Mouse (Mus musculus) testis, postnatal 10 days (tissue): ENCODE measurements at regions not wholly inside any gene's neighbourhood (a gene's known extent, or its start where the extent isn't known, plus 50 kb on each side); places are given as distances from the start of the nearest gene placed in this dataset.

Experiments
- DNase-seq: peaks from one replicate; pipeline ENCODE4 v3.0.0; 2021; ENCODE audit warnings: low spot score

DNA sequence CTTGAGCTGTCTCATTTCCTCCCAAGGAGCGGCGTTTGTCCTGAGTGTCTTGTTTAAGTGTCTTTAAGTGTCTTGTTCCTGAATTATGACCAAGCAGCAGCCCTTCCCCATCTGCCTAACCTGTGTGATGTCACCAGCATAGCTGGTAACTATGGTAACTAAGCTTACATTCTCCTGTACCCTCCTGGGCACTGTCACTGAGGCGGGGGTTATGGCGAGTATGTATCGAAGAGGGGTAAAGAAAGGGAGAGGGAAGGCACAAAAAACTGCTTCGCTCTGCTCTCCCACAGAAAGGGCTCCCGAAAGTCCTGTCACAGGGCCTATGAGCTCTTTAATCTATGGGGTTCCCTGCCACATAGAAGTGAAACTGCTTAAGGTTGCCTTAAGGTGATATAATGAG, 89.6 kb downstream of the Ppp4r2 start:
- DNase-seq, result no peak

DNA sequence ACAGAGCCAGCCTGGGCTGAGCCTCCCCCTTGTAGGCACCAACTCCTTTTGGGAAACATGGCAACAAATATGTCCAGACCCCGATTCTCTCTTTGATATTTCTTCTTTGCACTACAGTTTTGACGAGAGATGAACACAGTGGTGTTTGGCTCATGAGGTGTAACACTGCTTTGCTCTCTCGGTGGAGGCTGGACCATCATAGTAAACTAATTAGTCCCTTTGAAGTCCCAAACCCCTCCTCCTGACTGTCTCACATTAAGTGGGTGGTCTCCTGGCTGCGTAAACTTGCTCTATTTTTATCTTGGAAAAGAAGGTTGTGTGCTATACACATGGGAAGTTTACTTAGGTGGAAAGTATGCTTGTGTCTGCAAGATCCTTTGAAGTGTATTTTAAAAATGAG, 90.3 kb downstream of the Ppp4r2 start:
- no peak for DNase-seq

DNA sequence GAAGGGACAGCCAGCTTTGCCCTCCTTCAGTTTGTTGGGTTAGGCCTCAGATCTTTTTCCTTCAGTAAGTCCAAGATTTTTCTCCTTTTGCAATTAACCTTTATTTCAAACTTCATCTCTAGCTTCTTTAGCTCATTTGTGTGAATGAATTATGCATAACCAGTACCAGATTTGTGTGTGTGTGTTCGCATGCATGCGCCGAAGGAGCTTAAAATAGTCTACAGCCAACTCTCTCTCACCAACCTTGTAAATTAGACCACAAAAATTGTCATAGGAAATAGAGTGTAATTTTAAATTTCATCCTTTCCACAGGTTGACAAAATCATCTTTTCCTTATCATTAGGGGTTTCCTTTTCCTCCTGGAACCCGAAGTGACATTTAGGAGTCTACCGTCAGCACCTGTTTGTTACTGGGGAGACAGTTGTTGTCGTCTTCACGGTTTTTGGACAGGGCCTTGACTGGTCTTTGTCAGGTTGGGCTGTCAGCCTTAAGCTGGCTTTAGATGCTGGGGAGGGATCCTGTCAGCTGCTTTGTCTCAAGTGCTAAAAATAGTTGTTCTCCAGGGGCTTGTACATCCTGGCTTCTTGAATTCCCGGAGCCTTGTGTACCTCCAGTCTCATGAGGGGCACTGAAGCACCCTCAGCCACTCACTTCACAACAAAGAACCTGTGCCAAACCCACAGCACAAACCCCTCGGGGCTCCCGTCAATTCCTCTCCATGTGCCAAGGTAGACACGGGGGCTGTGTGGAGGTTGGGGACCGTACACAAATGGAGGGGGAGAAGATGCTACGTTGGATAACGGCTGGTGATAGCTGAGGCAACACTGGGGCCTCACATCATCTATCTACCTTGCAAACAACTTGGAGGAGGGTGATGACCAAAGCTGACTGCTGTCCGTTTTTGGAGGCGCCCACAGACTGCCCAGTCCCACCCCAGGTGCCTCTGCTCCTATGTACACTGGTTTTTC, 95.7 kb downstream of the Ppp4r2 start:
- no peak for DNase-seq

DNA sequence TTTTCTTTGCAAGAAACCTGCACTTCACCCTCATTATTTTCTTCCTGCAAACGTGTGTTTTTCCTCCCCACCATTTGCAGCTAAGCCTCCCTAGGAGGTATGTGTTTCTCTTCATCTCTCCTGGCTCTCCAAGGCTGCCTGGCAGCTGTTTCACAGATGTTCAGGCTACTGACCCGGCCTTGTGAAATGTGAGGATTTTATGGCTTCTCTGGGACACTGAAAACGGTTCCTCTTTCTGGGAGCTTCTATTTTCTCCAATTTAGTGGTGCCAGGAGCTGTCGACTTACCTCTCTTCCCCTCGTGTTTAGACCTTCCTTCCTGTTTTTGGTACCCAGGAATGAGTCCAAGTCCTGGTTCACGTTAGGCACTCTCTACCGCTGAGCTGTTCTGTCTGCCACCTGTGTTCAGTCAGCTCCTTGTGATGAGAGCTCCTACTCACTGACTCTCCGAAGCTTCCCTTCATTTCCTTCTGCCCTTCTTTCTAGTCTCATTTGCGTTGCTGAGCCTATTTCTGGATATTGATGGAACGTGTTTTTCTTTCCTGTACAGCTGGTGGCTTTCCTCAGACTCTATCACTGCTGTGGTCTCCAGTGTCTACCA, 96.4 kb downstream of the Ppp4r2 start:
- DNase-seq, result no peak

DNA sequence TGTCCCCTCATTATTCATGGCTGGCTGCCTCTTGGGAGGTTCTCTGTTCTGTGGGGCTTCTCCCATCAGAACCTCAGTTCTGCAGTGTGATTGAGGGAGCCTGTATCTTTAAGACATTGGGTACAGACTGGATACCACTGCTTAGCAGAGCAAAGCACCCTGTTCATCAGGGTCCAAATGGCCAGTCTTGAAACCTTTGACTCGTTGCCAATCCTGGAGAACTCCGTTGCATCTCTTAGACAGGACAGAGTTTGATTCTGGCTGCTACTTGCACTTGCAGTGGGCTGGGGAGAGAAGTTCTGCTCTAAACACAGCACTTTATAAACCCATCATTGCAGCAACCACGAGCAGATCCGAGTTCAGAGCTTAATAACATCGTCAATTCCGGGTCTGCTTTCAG, 97.3 kb downstream of the Ppp4r2 start:
- no peak for DNase-seq

DNA sequence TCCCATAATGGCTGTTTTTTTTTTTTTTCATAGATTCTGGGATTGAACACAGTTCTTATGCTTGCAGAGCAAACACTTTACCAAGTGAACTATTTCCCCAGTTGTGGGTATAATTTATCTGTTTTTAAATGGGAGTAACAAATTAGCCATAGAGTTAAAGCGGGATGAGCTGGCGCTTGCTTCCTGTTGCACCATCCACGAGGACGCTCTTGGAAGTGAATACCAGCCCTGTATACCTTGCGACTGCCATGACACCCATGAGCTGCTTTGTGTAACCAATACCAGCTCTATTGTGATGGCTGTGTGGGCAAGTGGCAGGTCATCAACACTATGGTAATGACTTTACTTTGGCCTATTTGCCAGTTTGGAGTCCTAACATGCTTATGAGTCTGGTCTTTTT, 101.0 kb downstream of the Ppp4r2 start:
- no peak for DNase-seq

DNA sequence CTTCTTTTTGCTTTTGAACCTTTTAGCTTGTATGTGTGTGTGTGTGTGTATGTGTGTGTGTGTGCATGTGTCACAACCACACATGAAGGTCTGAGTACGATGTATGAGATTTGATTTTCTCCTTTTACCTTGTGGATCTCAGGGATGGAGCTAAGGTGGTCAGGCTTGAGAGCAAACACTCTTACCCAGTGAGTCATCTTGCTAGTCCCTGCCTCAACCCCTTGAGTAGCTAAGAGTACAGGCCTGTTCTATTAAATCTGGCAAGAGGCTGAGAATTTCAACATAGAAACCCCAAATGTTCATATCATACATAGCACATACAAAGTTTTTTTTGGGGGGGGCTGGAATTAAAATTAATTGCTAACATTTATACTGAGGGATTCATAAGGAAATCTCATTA, 104.4 kb downstream of the Ppp4r2 start:
- DNase-seq, result no peak

DNA sequence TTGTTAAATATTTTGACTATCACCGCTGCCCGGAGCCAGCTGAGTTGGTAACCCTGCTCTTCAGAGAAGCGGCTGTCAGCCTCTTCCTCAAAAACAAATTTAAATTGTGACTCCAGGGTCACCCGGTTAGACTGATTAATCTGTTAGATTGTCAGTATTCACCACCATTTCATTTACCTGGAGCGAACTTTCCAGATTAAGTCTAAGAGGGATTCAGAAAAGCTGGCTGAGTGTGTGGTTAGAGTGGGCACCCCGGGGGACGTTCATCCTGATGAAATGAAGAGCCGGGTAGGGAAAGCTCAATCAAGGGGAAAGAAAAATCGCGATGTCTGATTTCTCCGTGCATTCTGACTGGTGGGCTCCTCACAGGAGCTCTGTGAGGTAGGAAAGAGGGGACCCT, 105.0 kb downstream of the Ppp4r2 start:
- DNase-seq, result no peak

DNA sequence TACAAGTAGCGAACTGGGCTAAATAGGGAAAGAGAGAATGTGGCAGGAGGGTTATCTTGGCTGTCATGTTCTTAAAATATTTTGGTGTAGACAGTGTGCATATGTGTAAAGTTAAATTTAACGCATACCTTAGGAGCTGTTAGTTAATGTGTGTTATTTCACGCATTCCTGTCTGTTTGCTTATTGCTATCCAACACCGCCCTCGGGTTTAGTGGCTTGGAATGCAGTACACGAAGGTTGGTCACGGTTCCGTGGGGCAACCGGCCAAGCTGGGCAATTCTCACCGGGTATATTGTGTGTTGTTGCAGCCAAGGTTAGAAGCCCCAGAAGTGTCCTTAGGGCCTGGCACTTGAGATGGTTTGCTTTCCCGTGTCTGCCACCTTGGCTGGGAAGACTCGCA, 105.6 kb downstream of the Ppp4r2 start:
- DNase-seq, result no peak

DNA sequence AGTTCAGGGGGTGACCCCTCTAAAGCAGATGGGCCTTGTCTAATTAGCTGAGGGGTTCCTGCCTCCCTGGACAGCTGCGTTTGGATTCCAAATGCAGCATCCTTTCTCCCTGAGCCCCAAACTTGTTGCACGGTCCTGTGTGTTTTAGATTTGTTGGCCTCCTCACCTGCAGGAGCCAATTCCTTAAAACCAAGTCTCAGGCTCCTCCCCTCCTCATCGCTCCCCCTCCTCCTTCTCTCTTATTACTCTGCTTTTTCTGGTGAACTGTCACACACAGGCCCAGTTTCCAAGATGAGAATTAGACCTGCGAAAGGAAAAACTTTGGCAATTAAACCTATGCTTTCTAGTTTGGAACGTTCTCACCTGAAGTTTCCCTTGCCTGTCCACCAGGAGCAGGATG, 106.3 kb downstream of the Ppp4r2 start:
- DNase-seq, result no peak

DNA sequence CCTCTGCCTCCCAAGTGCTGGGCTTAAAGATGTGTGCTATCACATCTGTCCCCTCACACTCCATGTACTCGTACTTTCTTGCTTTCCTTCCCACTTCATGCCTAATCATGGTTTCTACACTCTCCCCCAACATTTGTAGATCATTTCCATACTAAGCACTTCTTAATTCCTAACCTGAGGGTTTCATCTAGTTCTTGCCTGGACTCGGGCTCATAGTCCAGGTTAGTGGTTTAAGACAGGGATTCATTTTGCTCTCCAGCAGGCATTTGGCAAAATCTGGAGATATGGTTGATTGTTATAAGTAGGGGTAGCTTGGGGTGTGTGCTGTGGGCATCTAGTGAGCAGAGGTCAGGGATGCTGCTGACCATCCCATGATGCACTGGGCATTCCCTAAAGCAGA, 108.3 kb downstream of the Ppp4r2 start:
- no peak for DNase-seq

DNA sequence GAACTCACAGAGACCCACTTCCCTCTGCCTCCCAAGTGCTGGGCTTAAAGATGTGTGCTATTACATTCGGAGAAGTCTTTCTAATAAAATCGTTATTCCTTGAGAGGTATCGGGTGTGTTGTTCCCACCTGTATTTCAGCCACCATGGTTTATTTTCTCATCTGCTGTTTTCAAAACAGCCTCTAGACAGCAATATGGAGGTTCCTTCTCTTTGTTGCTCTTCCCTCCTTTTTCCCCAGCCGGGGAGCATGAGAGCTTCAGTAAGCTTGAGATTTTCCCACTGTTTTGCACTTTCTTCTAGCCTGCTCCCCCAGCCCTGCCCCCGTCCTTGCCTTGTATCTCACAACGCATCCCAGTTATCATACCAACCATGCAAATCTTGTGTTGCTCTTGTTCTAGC, 109.5 kb downstream of the Ppp4r2 start:
- no peak for DNase-seq

DNA sequence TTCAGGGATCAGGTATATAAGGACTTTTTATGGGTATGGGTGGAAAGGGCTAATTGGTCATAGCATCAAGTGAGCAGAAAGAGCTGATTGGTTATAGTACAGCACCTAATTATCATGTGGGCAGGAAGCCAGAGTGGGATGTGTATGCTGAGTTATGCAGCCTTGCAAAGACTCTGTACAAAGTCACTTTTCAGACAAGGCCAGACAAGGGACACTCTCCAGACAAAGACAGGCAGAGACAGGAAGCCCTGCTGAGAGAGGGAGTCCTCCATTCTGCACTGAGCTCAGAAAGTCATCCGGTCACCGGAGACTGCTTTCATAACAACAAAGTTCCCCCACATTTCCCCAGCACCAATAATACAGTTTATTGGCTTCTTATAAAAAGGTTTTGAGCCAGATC, 112.4 kb downstream of the Ppp4r2 start:
- no peak for DNase-seq

DNA sequence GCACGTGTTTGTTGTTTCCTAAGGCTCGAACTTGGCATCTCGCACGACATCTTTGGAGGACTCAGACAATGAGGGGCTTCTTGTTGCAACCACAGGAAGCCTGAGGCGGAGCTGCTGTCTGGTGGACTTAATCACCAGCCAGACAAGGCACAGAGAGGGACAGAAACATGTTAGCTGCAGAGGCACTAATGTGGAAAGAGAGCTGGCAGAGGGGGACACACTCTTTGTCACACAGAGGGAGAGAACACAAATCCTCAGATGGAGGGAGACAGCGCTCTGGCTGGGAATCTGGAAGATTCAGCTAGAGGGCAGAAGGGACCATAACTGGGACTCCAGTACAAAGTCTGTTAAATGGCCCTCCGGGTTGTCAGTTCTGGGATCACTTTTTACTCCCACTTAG, 114.9 kb downstream of the Ppp4r2 start:
- DNase-seq, result no peak

DNA sequence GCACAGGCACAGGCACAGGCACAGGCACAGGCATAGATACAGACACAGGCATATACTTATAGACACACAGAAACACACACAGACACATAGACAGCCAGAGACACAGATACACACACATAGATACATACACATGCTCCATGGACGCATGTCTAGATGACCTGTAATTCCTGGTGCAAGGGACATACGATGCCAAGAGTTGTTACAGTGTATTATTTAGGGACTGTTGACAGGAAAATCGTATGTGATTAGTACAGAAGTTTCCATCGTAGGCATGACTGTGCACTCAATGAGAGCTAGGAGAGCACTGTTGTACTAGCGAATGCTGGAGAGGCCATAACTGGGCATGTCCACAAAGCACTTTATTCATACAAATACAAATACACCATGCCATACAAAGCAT, 118.2 kb downstream of the Ppp4r2 start:
- DNase-seq, result no peak

DNA sequence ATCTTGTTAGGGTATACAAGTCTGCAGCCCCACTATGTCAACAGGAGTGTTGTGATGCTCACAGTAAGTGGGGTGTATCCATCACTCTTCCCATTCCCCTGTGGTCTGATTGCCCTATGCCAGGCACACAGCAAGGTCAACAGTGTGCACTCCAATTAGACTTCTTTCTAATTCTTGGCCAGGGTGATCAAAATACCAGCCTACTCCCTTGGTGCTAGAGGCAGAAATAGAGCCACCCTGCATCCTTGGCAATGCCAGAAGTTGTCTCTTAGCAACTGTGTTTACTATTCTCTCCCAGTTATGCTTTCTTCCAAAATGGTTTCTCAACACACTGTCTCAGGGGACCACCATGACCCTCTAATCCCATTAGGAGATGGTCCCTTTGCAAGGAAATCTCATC, 119.0 kb downstream of the Ppp4r2 start:
- no peak for DNase-seq

DNA sequence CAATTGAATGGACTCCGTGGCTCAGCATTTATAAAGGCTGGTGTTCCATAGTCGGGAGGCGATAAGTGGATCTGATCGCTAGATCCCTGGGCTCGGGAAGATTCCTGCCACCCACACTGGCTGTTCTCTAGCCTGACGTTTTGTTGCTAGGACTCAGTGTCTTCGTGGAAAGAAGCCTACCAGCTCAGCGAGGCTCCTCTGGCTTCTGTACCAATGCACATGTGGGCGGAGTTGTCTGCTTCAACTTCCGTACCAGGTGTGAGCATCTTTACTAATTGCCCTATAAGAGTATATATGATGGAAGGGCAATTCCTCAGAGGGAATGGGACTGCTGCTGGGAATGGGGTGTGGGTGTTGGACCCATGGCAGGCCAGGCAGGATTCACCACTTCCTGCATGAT, 121.1 kb downstream of the Ppp4r2 start:
- DNase-seq, result no peak

DNA sequence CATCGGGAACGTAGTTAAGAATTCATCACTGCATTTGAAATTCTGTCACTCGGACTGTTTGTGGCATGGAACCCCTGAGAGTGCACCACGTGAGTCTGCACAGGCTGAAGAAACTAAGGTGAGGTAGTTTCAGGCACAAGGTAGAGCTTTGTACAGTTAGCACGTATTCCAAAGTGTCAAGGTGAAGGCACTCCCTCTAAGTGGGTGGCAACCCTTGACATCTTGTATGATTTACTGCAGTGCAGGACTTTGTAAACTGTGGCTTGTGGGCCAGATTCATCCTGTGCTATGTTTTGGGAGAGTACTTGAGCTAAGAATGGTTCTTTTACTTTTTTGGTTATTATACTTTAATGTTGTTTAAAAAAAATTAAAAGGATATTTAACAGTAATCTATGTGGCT, 133.1 kb downstream of the Ppp4r2 start:
- no peak for DNase-seq

DNA sequence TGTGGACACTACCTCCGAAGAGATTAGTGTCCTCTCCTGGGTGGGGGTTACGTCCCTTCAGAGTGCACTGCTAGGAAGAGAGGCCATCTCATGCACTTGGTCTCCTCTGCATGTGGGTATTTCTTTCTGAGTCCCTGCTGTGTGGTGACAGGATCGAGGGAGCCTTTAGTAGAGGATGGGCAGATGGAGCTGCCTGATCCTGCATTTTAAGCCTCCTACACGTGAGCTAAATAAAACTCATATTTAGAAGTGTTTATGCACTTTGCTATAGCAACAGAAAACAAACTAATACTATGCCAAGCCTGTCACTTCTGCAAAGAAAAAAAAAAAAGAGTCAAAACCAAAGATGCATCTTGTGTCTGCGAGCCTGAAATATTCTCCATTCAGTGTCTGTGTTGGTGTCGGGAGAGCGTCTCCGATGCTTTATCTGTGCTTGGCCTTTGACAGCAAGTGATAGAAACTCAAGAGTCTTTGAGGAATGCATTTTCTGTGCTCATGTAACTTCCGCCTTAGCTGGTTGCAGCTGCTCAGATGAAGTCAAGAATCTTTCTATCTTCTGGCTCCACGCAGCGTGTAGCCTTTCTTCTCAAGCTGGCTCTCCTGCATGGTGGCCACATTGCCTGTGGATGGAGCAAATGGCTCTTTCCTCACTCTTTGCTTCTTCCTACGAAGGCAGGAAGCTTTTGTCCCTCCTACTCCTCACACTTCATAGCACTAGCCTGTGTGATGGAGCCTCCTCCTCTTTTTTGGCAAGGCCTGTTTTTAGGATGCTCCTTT, 134.8 kb downstream of the Ppp4r2 start:
- no peak for DNase-seq

DNA sequence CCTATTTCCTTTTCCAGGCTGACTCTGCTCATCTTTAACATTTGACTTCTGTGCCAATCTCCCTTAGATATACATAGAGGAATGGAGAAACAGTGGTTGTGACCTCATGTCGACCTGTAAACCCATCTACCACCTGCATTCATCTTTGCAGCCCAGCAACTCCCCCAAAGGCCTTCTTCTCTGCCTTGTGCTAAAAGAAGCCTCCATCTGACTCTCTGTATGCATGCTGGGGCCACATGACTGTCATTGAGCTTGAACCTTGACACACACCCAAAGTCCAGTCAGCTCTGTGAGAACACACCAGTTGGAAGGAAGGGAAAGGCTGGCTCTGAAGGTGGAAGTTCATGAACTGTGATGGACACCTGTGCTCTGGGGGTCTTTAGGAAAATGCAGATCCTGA, 135.5 kb downstream of the Ppp4r2 start:
- no peak for DNase-seq

DNA sequence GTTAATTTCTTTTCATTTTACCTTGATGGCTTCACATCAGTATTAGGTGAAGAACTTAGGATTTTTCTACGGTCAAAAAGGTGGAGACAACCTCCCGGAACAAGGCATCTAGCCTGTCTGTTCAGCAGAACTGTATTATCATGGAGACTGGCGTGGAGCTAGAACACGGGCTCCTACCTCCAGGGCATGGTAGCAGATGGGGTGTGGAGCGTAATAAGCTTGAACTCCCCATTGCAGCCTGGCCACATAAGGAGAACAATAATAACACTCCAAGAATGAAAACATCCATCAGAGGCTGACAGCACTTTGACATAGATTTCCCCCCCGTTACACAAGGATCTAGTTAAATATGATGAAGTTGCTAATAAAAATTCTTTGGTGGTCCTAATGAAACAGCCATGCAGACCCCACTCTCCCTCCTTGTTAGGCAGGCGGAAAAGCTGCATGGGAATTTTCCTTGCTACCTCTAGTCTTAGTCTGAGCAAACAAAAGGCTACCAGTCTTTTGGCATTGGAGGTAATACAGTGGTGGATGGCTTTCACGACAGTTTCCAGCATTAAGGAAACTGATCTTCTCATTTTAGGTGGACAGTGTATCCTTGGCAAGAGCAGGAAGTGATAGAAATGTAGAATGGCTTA, 137.5 kb downstream of the Ppp4r2 start:
- DNase-seq, result no peak

DNA sequence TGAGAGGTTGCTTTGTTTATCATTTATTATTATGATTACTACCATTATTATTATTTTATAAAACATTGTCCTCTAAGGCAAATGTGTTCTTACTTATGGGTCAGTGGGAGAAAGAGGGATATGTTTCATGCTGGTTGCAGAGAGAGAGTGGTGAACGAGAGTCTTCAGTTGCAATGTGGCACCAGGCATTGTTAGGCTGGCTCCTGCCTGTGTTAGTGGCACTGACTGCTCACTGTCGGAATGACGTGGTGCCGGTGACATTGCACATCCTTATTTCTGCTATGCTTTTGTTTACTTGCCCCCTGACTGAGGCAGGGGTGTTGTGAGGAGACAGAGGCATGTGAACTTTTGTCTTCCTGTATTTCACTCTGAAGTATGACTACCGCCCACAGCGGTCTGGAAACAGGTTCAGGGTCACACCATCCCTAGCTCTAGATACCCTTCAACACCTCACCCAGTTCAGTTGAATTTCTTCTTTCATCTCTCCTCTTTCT, 138.1 kb downstream of the Ppp4r2 start:
- no peak for DNase-seq
